In the genomic region with DNA sequence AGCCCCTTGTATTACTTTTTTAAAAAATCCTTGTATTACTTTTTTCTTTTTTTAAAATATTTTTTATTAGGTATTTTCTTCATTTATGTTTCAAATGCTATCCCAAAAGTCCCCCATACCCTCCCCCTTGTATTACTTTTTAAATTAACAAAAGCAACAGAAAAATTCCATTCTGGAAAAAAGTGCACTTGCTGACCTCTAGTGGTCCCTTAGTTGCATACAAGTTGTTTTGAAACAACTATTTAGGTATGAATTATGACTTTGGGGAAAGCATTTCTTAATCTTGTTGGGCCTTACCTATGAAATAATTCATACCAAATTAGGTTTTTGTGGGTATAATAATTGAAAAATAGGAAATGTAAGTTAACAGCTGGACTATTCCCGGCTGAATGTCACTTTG, we compare ENCODE assay signal across 13 mouse cellular contexts. TPM values are rescaled to one million over a fixed set of nuclear protein-coding genes. Genes with fewer than 3 reads are reported as not detected.
A peak's percentile ranks its signal among the peaks of the same experiment; 100 is the strongest.
DNase-seq lines count a peak whose midpoint lies in the region; TF ChIP-seq lines count a peak whose summit lies in the region.
"Had no signal": no experiment of that assay in that cellular context is flagged by ENCODE, and none has a peak within 500 bp of the region (broad histone marks: within the 10 kb centered on the region; RNA-seq: fewer than 3 reads in every experiment).

No protein-coding gene starts in this region.

- TF ChIP-seq POLR2A in liver, adult 2 months (IDR thresholded peaks at IDR 0.05; ENCODE audit: extremely low read depth, insufficient read depth, low read length) = no peak

- peak overlapping the region; percentile 36; the same call in 1 of the 2 replicates for H3K9ac ChIP-seq in liver, adult 2 months (ENCODE audit: low read depth, low read length)
- H3K9ac ChIP-seq: heart, embryonic 13.5 days; liver, embryonic 13.5 days; midbrain, embryonic 12.5 days; neural tube, embryonic 15.5 days had no signal

- no peak overlapping the region for H3K4me3 ChIP-seq in gastrocnemius, adult 2 months
- no peak overlapping the region for H3K4me3 ChIP-seq in liver, adult 2 months (ENCODE audit: insufficient read depth, low read depth, low read length)
- H3K4me3 ChIP-seq in midbrain, embryonic 10.5 days = no peak overlapping the region
- H3K4me3 ChIP-seq: heart, embryonic 13.5 days; liver, embryonic 13.5 days; midbrain, embryonic 12.5 days; neural tube, embryonic 15.5 days had no signal

- H3K27me3 ChIP-seq in liver, adult 2 months (ENCODE audit: control insufficient read depth, insufficient read depth, low read length) = no peaks in the 10 kb centered on the region
- H3K27me3 ChIP-seq in midbrain, embryonic 10.5 days (ENCODE audit: low read depth, poor library complexity, severe bottlenecking) = no peaks in the 10 kb centered on the region
- H3K27me3 ChIP-seq: neural tube, embryonic 15.5 days had no signal

- intact Hi-C loops in gastrocnemius, adult 2 months (cut with DNase I) = no loop called here

- WGBS in liver, adult 2 months = 12% methylated on average over 1 of the region's 1 CpGs
- WGBS in midbrain, embryonic 10.5 days = 43% methylated on average over 1 of the region's 1 CpGs

- H3K9me3 ChIP-seq in midbrain, embryonic 10.5 days (replicated peaks) = no peaks in the 10 kb centered on the region
- H3K9me3 ChIP-seq: heart, embryonic 13.5 days; liver, embryonic 13.5 days; midbrain, embryonic 12.5 days; neural tube, embryonic 15.5 days had no signal

- TF ChIP-seq CTCF in gastrocnemius, adult 2 months (IDR thresholded peaks at IDR 0.05) = peak; percentile 57
- TF ChIP-seq CTCF in liver, adult 2 months (IDR thresholded peaks at IDR 0.05; ENCODE audit: low read depth, low read length) = peak; percentile 20; the same call in 1 of the 2 replicates

- no peak overlapping the region for H3K27ac ChIP-seq in gastrocnemius, adult 2 months
- peak overlapping the region; percentile 78 for H3K27ac ChIP-seq in liver, adult 2 months (replicated peaks; ENCODE audit: insufficient read depth, low read depth, low read length)
- no peak overlapping the region for H3K27ac ChIP-seq in midbrain, embryonic 10.5 days (replicated peaks)
- H3K27ac ChIP-seq: heart, embryonic 13.5 days; liver, embryonic 13.5 days; midbrain, embryonic 12.5 days; neural tube, embryonic 15.5 days had no signal

- H3K79me2 ChIP-seq in liver, adult 2 months (ENCODE audit: control insufficient read depth, insufficient read depth, low read length) = no peaks in the 10 kb centered on the region

- peaks cover 29% of the 10 kb centered on the region for H3K4me1 ChIP-seq in liver, adult 2 months (ENCODE audit: control insufficient read depth, insufficient read depth, low read length)
- H3K4me1 ChIP-seq in midbrain, embryonic 10.5 days = no peaks in the 10 kb centered on the region
- H3K4me1 ChIP-seq: heart, embryonic 13.5 days; midbrain, embryonic 12.5 days; neural tube, embryonic 15.5 days had no signal

- no peaks in the 10 kb centered on the region for H3K36me3 ChIP-seq in liver, adult 2 months (ENCODE audit: control insufficient read depth, insufficient read depth, low read length)
- H3K36me3 ChIP-seq in midbrain, embryonic 10.5 days = no peaks in the 10 kb centered on the region
- H3K36me3 ChIP-seq: heart, embryonic 13.5 days; liver, embryonic 13.5 days; midbrain, embryonic 12.5 days; neural tube, embryonic 15.5 days had no signal

- DNase-seq in gastrocnemius, adult 2 months = no peak
- DNase-seq in gastrocnemius, postnatal 10 days = no peak
- DNase-seq in liver, adult 2 months (ENCODE audit: extremely low read depth, low read depth, low spot score) = peak; percentile 61
- DNase-seq in liver (no peak), MN1 (ENCODE audit: low spot score) (peak; percentile 45)
- DNase-seq in naive thymus-derived CD4-positive, alpha-beta T cell, adult 2 months (ENCODE audit: low read depth) = peak; percentile 14
- DNase-seq in right cerebral cortex, postnatal 14 days = no peak
- DNase-seq in midbrain, embryonic 10.5 days (ENCODE audit: low spot score) = no peak
- DNase-seq: liver, embryonic 13.5 days had no signal

RNA-seq across cellular contexts. Expression of gene Meiob, which starts 13.4 kb away (rescaled TPM):
- not detected for total RNA-seq in gastrocnemius, adult 2 months (2021)
- not detected for total RNA-seq in gastrocnemius, postnatal 10 days (2021)
- 4.9 and 6.7 TPM in 2 replicates for total RNA-seq in liver, adult 2 months (2014; rRNA removed)
- 0.59 and 0.75 TPM in 2 replicates for polyA plus RNA-seq in liver, adult 2 months (2012; rRNA removed)
- polyA plus RNA-seq in midbrain, embryonic 10.5 days (2016; fragmentation: Nextera tagmentation; extraction: Ambion mirVana) = 0.06 TPM in 1 of 2 replicates, not detected in the other
- total RNA-seq: gastrocnemius, adult 8-10 months had no signal
- polyA plus RNA-seq: heart, embryonic 13.5 days; midbrain, embryonic 12.5 days; neural tube, embryonic 15.5 days had no signal

RNA-seq across cellular contexts. Expression of gene Hagh, which starts 22.4 kb away (rescaled TPM):
- 10 to 100 TPM; 75.8 to 90.9 TPM for total RNA-seq in gastrocnemius, adult 2 months (2021)
- total RNA-seq in gastrocnemius, postnatal 10 days (2021) = 10 to 100 TPM; 78.0 to 86.1 TPM
- 855 and 1,003 TPM in 2 replicates for total RNA-seq in liver, adult 2 months (2014; rRNA removed)
- 900 and 1,325 TPM in 2 replicates for polyA plus RNA-seq in liver, adult 2 months (2012; rRNA removed)
- polyA plus RNA-seq in midbrain, embryonic 10.5 days (2016; fragmentation: Nextera tagmentation; extraction: Ambion mirVana) = 28.5 and 29.3 TPM in 2 replicates

RNA-seq across cellular contexts. Expression of gene Fahd1, which starts 32.7 kb away (rescaled TPM):
- 10 to 100 TPM; 34.6 to 50.6 TPM for total RNA-seq in gastrocnemius, adult 2 months (2021)
- total RNA-seq in gastrocnemius, postnatal 10 days (2021) = 10 to 100 TPM; 30.7 to 33.6 TPM
- total RNA-seq in liver, adult 2 months (2014; rRNA removed) = 49.5 and 61.3 TPM in 2 replicates
- polyA plus RNA-seq in liver, adult 2 months (2012; rRNA removed) = 55.7 and 61.8 TPM in 2 replicates
- 18.4 and 19.6 TPM in 2 replicates for polyA plus RNA-seq in midbrain, embryonic 10.5 days (2016; fragmentation: Nextera tagmentation; extraction: Ambion mirVana)

RNA-seq across cellular contexts. Expression of gene Igfals, which starts 48.3 kb away (rescaled TPM):
- total RNA-seq in gastrocnemius, adult 2 months (2021) = 1 to 10 TPM; 3.4 to 4.0 TPM
- total RNA-seq in gastrocnemius, postnatal 10 days (2021) = 1 to 10 TPM; 3.6 to 7.0 TPM
- 112 and 127 TPM in 2 replicates for total RNA-seq in liver, adult 2 months (2014; rRNA removed)
- polyA plus RNA-seq in liver, adult 2 months (2012; rRNA removed) = 369 and 402 TPM in 2 replicates
- polyA plus RNA-seq in midbrain, embryonic 10.5 days (2016; fragmentation: Nextera tagmentation; extraction: Ambion mirVana) = 0.31 TPM in 1 of 2 replicates, not detected in the other

Comparison
In these comparisons a context has a peak if more than half of its experiments do, and no peak if none do; other contexts are left out.
1. DNase-seq: peak in liver, adult 2 months (single experiment), MN1 (single experiment) and naive thymus-derived CD4-positive, alpha-beta T cell, adult 2 months (single experiment); none in gastrocnemius, adult 2 months (single experiment), gastrocnemius, postnatal 10 days (single experiment), liver (single experiment), right cerebral cortex, postnatal 14 days (single experiment) and midbrain, embryonic 10.5 days (single experiment).